Mouse (Mus musculus) monocyte, adult 59 days (primary cell): ENCODE results near the gene Epb41l1. TPM values are rescaled to one million over a fixed set of nuclear protein-coding genes. Genes with fewer than 3 reads are reported as not detected.

Experiments
- total RNA-seq, 2 experiments: library from RNA; stranded (reverse); gene quantifications; one replicate each; pipeline ENCODE4 v1.2.4; 2023

Epb41l1 gene
- total RNA-seq: 1 to 10 TPM; 4.5 to 7.0 TPM

DNA sequence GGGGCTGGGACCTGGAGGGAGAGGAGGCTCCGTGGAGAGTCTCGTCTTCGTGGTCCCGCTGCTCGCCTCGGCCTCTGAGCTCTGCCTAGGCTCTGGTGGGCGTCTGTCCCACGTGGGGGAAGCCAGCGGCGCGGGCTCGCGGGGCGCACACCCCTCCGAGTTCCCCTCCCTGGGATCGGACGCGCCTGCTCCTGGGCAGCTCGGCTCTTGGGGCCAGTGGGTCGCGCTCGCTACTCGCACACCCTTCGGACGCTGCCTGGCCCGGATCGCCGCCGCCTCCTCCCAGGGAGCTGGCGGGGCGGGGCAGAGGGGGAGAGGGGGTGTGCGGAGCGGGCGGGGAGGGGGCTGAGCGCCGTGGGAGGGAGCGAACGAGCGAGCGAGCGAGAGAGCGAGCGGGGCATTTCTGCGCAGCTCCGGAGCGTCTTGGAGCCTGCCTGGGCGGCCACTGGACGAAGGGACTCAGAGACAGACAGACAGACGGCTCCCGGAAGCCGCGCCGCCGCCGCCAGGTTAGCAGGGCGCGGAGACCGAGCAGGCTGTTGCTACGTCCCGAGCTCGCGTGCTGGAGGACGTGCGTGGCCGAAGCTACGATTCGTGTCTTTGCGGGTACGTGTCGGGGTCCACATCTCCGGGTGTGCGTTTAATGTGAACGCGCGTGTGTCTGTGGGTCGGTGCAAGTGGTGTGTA, at the start of gene Epb41l1:
TSS of gene Epb41l1 (plus strand) at position 216 of the 687 bp plus-strand sequence.

GRCm38 (mm10) chr2:156547123-156547891, 126.6 kb downstream of the Epb41l1 start, which contains the start of gene Aar2:
Gene Aar2, plus strand, starts transcription at chr2:156547584.

Other genes with a start within 250 kb of the Epb41l1 start
- gene Rbm39, start 240.7 kb upstream of the Epb41l1 start, total RNA-seq: 1,000 to 10,000 TPM; 1,343 to 1,424 TPM
- gene Phf20, start 224.4 kb upstream of the Epb41l1 start, total RNA-seq: 10 to 100 TPM; 33.1 to 51.1 TPM
- gene Cnbd2, start 108.6 kb upstream of the Epb41l1 start, total RNA-seq: 1 to 10 TPM; 6.2 to 8.2 TPM
- gene Scand1, start 108.2 kb upstream of the Epb41l1 start, total RNA-seq: 100 to 1,000 TPM; 169 to 172 TPM
- gene Aar2, start 126.7 kb downstream of the Epb41l1 start, total RNA-seq: 10 to 100 TPM; 19.2 to 21.2 TPM
- gene Dlgap4, start 192.8 kb downstream of the Epb41l1 start, total RNA-seq: 100 to 1,000 TPM; 105 to 125 TPM